Mouse (Mus musculus) hindbrain, embryonic 11.5 days (tissue): ENCODE data around the gene Cct4. TPM values are rescaled to one million over a fixed set of nuclear protein-coding genes. Genes with fewer than 3 reads are reported as not detected.
A peak's percentile ranks its signal among the peaks of the same experiment; 100 is the strongest.

Source experiments
- ATAC-seq: fragments of 200-750 bp; cut with Nextera tagmentation; 2 replicates; pipeline ENCODE4 v1.8.0; 2017; ENCODE audit warnings: mild to moderate bottlenecking, moderate TSS enrichment, moderate library complexity; ENCODE audit not compliant: low FRiP score
- DNase-seq: peaks from one replicate; pipeline ENCODE4 v3.0.0-alpha.2; 2015; ENCODE audit warnings: low spot score
- H3K27ac ChIP-seq: fragments of 300-500 bp; sonication (generic); 2 replicates; pipeline ENCODE4 v1.5.1; 2014; ENCODE audit warnings: mild to moderate bottlenecking, low read depth, low read length
- H3K27me3 ChIP-seq: fragments of 300-500 bp; sonication (generic); 2 replicates; pipeline ENCODE4 v1.6.1; 2014; ENCODE audit warnings: mild to moderate bottlenecking, low read length, moderate library complexity, mixed read lengths; ENCODE audit not compliant: control insufficient read depth, insufficient read depth
- H3K36me3 ChIP-seq: fragments of 300-500 bp; sonication (generic); 2 replicates; pipeline ENCODE4 v1.6.1; 2014; ENCODE audit warnings: mild to moderate bottlenecking, low read length, moderate library complexity, mixed read lengths; ENCODE audit not compliant: control insufficient read depth, insufficient read depth
- H3K4me1 ChIP-seq: fragments of 300-500 bp; sonication (generic); replicated peaks from 2 replicates; pipeline ENCODE4 v1.6.1; 2014; ENCODE audit warnings: low read length, mixed read lengths; ENCODE audit not compliant: control insufficient read depth, insufficient read depth
- H3K4me2 ChIP-seq: fragments of 300-500 bp; sonication (generic); replicated peaks from 2 replicates; pipeline ENCODE4 v1.6.1; 2014; ENCODE audit warnings: mild to moderate bottlenecking, low read depth, low read length
- H3K4me3 ChIP-seq: fragments of 300-500 bp; sonication (generic); 2 replicates; pipeline ENCODE4 v1.5.1; 2014; ENCODE audit warnings: low read depth, low read length
- H3K9ac ChIP-seq: fragments of 300-500 bp; sonication (generic); 2 replicates; pipeline ENCODE4 v1.6.1; 2014; ENCODE audit warnings: low read depth, low read length
- H3K9me3 ChIP-seq: fragments of 300-500 bp; sonication (generic); 2 replicates; pipeline ENCODE4 v1.6.1; 2016; ENCODE audit warnings: low read length; ENCODE audit not compliant: control insufficient read depth
- WGBS: fragments of 180-500 bp; shearing (Covaris S2); extraction: QIAGEN DNeasy Blood & Tissue Kit; methylation state at CpG from one replicate; pipeline ENCODE4 v1.1.7; 2014; 5-methylcytosine and 5-hydroxymethylcytosine counted together
- polyA plus RNA-seq: library from polyadenylated mRNA; unstranded; fragments of >200 nt; fragmentation: Nextera tagmentation; extraction: Ambion mirVana; gene quantifications from 2 replicates; pipeline ENCODE4 v1.2.1, GENCODE M21; 2014

Cct4 gene
- polyA plus RNA-seq, 1 experiment from 2014 or later, result 457 TPM

DNA sequence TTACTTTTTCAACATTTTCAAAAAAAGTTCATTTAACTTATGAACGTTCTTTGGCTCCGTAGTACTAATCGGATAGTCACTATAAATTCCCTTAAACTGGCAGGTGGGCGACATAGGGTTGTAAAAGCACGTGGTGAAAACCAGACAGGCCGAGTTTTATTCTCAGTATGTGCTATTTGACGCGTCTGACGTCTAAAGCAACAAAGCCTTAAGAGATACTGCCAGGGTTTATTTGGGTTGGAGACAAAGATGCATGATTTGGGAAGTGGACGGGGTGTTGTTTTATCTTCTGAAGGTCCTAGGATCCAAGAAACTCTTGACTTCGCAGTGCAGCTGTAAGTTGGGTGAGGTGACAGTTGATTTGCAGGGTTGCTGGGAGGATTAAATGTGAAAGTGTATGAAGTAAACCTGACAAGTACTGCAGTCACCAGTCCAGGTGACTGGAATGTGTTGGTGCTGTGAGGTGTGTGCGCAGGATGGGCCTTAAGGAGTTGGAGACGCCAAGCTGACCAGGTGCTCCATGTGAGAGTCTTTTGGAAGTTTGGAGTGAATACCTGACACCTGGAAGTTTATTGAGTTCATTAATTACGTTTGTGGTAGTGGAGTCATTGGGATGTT lies 1.0 kb downstream of the Cct4 start:
- Histone ChIP-seq H3K9me3 (no peaks in the 10 kb centered on the region), H3K4me2 (peak overlapping the region; percentile 76), H3K27me3 (no peaks in the 10 kb centered on the region), H3K4me3 (peak overlapping the region; percentile 96), H3K4me1 (peaks cover 3% of the 10 kb centered on the region; the same call in 1 of the 2 replicates), H3K36me3 (peaks cover 2% of the 10 kb centered on the region; the same call in 1 of the 2 replicates), H3K27ac (no peak overlapping the region), H3K9ac (peak overlapping the region; percentile 93)
- 13% methylated on average over 14 of the region's 14 CpGs for WGBS
- ATAC-seq (no peak), DNase-seq (no peak)

DNA sequence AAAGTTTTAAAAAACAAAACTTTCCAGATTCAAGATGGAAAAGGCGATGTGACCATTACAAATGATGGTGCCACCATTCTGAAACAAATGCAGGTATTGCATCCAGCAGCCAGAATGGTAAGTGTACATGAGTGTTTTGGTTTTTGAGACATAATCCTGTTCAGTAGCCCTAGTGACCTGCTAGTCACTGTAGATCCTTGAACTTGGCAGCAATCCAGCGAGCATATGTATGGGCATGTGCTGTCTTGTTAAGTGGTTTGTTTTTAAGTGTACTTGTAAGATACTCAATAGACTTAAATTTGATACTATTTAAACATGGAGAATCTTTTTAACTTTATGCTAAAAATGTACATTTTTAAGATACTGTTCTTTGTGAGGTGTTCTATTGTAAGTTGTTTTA lies 4.0 kb downstream of the Cct4 start:
- Histone ChIP-seq H3K27me3 (no peaks in the 10 kb centered on the region), H3K27ac (no peak overlapping the region), H3K36me3 (peaks cover 5% of the 10 kb centered on the region), H3K9ac (no peak overlapping the region), H3K4me1 (peaks cover 3% of the 10 kb centered on the region; the same call in 1 of the 2 replicates), H3K4me2 (no peak overlapping the region), H3K4me3 (no peak overlapping the region), H3K9me3 (no peaks in the 10 kb centered on the region)
- DNase-seq (no peak), ATAC-seq (no peak)
- WGBS, result 96% methylated on average over 2 of the region's 2 CpGs

DNA sequence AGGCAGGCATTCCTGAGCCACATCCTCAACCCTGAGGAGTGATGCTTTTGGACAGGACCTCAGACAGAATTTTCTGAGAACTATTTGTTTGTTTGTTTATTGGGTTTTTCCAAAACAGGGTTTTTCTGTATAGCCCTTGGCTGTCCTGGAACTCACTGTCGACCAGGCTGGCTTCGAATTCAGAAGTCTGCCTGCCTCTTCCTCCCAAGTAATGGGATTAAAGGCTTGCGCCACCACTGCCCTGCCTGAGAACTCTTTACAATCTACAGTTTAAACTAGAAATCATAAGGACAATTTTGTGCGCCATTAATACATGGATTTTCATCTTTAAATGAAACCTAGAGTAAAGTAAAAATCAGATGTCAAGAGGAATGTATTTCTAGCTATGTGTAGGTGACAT lies 5.1 kb downstream of the Cct4 start:
- DNase-seq, result no peak
- Histone ChIP-seq H3K4me3 (no peak overlapping the region), H3K27ac (no peak overlapping the region), H3K9ac (no peak overlapping the region), H3K4me2 (no peak overlapping the region), H3K36me3 (peaks cover 12% of the 10 kb centered on the region), H3K9me3 (no peaks in the 10 kb centered on the region), H3K27me3 (no peaks in the 10 kb centered on the region), H3K4me1 (peaks cover 3% of the 10 kb centered on the region; the same call in 1 of the 2 replicates)
- no peak for ATAC-seq
- 93% methylated on average over 4 of the region's 4 CpGs for WGBS

DNA sequence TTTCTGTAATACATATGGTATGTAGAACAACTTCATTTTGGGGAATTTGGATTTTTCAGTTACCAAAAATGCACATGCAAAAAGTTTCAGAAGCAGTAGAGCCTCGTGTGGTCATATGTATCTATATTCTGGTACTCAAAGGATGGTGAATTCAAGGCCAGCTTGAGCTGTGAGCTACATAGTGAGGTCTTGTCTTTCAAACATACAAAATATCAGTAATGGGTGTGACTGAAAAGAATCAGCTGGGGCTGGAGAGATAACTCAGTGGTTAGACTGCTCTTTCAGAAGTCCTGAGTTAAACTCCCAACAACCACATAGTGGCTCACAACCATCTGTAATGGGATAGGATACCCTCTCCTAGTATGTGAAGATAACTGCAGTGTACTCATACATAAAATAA lies 8.0 kb downstream of the Cct4 start:
- Histone ChIP-seq H3K27me3 (no peaks in the 10 kb centered on the region), H3K9me3 (no peaks in the 10 kb centered on the region), H3K36me3 (peaks cover 22% of the 10 kb centered on the region), H3K9ac (no peak overlapping the region), H3K27ac (no peak overlapping the region), H3K4me3 (no peak overlapping the region), H3K4me1 (no peaks in the 10 kb centered on the region), H3K4me2 (no peak overlapping the region)
- WGBS, result 78% methylated on average over 1 of the region's 1 CpGs
- no peak for DNase-seq
- ATAC-seq, result no peak

DNA sequence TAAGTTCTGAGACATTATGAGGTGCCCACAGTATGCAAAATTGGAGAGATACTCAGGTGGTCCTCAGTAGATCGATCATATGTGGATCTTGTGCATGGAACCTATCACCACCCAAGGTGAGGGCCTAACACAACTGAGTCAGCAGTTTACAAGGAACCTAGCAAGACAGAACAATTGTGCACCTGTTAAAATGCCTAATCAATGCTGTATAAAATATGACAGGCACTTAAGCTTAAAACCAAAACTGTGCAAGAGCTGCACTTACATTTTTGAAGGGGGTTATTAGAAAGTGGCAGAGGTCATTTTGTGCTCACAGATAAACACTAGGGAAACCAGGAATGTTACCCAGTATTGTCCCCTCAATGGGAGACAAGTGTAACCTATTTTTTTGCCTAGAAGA lies 15.0 kb downstream of the Cct4 start:
- ATAC-seq, result no peak
- no peak for DNase-seq
- no peak overlapping the region for H3K4me2 ChIP-seq
- H3K4me1 ChIP-seq, result no peaks in the 10 kb centered on the region
- no peak overlapping the region for H3K27ac ChIP-seq
- WGBS, result 100% methylated on average over 1 of the region's 1 CpGs
- peaks cover 13% of the 10 kb centered on the region for H3K36me3 ChIP-seq
- no peak overlapping the region for H3K4me3 ChIP-seq
- no peak overlapping the region for H3K9ac ChIP-seq
- no peaks in the 10 kb centered on the region for H3K27me3 ChIP-seq
- H3K9me3 ChIP-seq, result no peaks in the 10 kb centered on the region

DNA sequence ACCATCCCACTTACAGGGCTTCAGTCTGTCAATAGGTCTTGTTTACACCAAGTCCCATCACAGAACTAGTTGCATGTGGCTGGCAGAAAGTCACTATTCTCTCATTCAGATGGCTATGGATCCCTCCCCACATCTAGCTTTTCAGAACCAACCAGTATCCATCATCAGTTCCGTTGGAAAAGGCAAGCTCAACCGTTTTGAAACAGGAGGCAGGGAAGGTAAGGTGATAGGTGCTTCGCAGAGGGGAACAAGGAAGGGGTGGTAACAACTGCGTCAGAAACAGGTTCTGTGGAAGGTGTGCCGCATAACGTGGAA lies 16.8 kb downstream of the Cct4 start:
- Histone ChIP-seq H3K27ac (peak overlapping the region; percentile 91), H3K4me2 (peak overlapping the region; percentile 62), H3K9me3 (no peaks in the 10 kb centered on the region), H3K36me3 (peaks cover 5% of the 10 kb centered on the region; the same call in 1 of the 2 replicates), H3K4me1 (no peaks in the 10 kb centered on the region), H3K27me3 (no peaks in the 10 kb centered on the region), H3K4me3 (peak overlapping the region; percentile 48), H3K9ac (peak overlapping the region; percentile 24; the same call in 1 of the 2 replicates)
- ATAC-seq (peak; percentile 41), DNase-seq (no peak)
- 7% methylated on average over 6 of the region's 6 CpGs for WGBS

DNA sequence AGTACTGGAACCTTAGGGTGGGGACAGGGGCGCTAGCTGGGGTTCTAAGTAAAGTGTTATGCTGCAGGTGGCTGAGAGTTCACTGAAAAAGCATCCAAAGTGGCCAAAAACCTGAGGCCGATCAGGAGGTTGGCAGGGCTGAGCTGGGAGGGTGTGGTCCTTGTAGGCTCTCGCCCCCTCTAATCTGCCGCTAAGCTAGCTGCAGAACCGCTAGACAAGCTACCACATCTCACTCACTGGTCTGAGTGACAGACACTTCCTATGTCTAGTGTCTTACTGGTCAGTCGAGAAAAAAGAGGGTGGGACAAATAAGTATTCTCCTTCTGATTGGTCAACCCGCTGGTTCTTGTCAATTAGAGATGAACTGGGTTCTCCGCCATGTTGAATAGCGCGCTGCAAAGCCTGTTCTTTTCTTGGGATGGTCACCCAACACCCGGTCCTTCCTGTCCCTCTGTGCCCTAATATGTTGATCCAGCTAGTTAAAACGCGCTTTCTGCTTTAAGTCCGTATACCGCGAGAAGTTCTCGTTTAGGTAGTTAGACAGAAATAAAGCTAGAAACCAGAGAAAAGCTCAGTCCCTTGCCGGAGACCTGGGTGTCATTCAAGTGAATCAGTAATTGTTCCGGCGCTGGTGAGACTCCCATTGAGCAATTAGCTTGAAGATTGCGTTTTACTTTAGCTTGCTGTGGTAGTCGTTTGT lies 17.3 kb downstream of the Cct4 start, which contains the start of gene Fam161a:
Fam161a (plus strand) TSS at position 51 of the 700 bp plus-strand sequence.
- H3K9ac ChIP-seq, result peak within 1 kb of the TSS; percentile 71
- H3K4me3 ChIP-seq, result peak within 1 kb of the TSS; percentile 48
- no peaks in the 10 kb centered on the region for H3K4me1 ChIP-seq
- H3K27ac ChIP-seq, result peak within 1 kb of the TSS; percentile 91
- no peaks in the 10 kb centered on the region for H3K27me3 ChIP-seq
- no peaks in the 10 kb centered on the region for H3K9me3 ChIP-seq
- peaks cover 3% of the 10 kb centered on the region; the same call in 1 of the 2 replicates for H3K36me3 ChIP-seq
- DNase-seq, result peak; percentile 86
- WGBS, result 1% methylated on average over 22 of the region's 22 CpGs
- H3K4me2 ChIP-seq, result peak within 1 kb of the TSS; percentile 62
- ATAC-seq, result peak; percentile 94

DNA sequence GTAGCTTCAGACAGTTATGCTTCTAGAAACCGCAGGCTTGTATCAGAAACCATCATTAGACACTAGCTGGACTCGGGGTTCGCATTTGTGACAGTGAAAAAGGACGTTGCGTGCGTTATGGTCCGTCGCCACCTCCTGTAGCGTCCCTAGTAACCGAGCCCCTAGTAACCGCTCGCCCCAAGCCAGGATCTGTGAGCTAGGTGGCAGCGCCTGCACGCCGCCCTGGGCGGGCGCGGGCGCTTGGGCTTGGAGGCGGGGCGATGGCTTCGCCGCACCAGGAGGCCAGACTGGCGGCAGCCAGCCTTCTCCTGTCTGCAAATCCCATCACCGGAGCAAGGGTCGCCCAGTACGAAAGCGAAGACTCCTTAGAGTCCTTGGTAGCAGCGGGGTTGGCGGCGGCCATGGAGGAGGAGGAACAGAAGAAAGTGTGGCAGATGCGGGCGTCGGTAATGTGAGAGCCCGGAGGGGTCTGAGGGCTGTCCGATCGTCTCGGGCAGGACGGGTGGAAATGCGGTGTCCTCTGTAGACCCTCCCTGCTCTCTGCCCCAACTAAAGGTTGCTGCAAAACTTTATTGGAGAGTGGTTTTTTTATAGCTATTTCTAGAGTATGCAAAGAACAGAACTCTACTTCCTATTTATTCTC lies 18.0 kb downstream of the Cct4 start:
- ATAC-seq (peak; percentile 97), DNase-seq (peak; percentile 91)
- peak overlapping the region; percentile 71 for H3K9ac ChIP-seq
- H3K36me3 ChIP-seq, result peaks cover 3% of the 10 kb centered on the region; the same call in 1 of the 2 replicates
- H3K27me3 ChIP-seq, result no peaks in the 10 kb centered on the region
- H3K4me1 ChIP-seq, result no peaks in the 10 kb centered on the region
- WGBS, result under 1% methylated on average over 40 of the region's 40 CpGs
- H3K4me2 ChIP-seq, result peak overlapping the region; percentile 62
- H3K9me3 ChIP-seq, result no peaks in the 10 kb centered on the region
- H3K4me3 ChIP-seq, result peak overlapping the region; percentile 48
- H3K27ac ChIP-seq, result peak overlapping the region; percentile 91
